Mouse (Mus musculus) heart, adult 2 months (tissue): ENCODE measurements at regions not wholly inside any gene's neighbourhood (a gene's known extent, or its start where the extent isn't known, plus 50 kb on each side); places are given as distances from the start of the nearest gene placed in this dataset.

ENCODE experiments used
- DNase-seq, 2 experiments: peaks; one replicate each; pipeline ENCODE4 v3.0.0; 2021
- H3K27ac ChIP-seq: fragments of 200-600 bp; 2 replicates; pipeline ENCODE4 v1.8.1; 2022
- H3K27me3 ChIP-seq: fragments of 200-500 bp; 2 replicates; pipeline ENCODE4 v1.6.1; 2012; ENCODE audit warnings: mild to moderate bottlenecking, low read length, inconsistent platforms, mixed read lengths; ENCODE audit not compliant: control insufficient read depth, insufficient read depth
- H3K36me3 ChIP-seq: fragments of 200-500 bp; 2 replicates; pipeline ENCODE4 v1.6.1; 2012; ENCODE audit warnings: low read length, inconsistent platforms; ENCODE audit not compliant: control insufficient read depth, insufficient read depth
- H3K4me1 ChIP-seq: fragments of 200-500 bp; 2 replicates; pipeline ENCODE4 v1.6.1; 2011; ENCODE audit warnings: low read length; ENCODE audit not compliant: control insufficient read depth, insufficient read depth
- H3K4me3 ChIP-seq: fragments of 200-600 bp; 2 replicates; pipeline ENCODE4 v1.8.1; 2022
- H3K79me2 ChIP-seq: fragments of 200-500 bp; replicated peaks from 2 replicates; pipeline ENCODE4 v1.6.1; 2012; ENCODE audit warnings: mild to moderate bottlenecking, inconsistent platforms, low read length, moderate library complexity, mixed read lengths; ENCODE audit not compliant: control insufficient read depth, insufficient read depth
- H3K9ac ChIP-seq: fragments of 200-500 bp; 2 replicates; pipeline ENCODE4 v1.6.1; 2012; ENCODE audit warnings: low read depth, mild to moderate bottlenecking, control low read depth, inconsistent platforms, low read length, mixed read lengths
- CTCF ChIP-seq: fragments of 200-600 bp; IDR thresholded peaks from 2 replicates; pipeline ENCODE4 v1.8.1; 2022; ENCODE audit warnings: antibody characterized with exemption, mild to moderate bottlenecking, moderate library complexity
- EP300 ChIP-seq: fragments of 200-500 bp; IDR thresholded peaks from 2 replicates; pipeline ENCODE4 v1.6.1; 2011; ENCODE audit warnings: low read depth, low read length, control low read depth; ENCODE audit not compliant: insufficient read depth
- POLR2A ChIP-seq: fragments of 200-500 bp; IDR thresholded peaks from 2 replicates; pipeline ENCODE4 v1.6.1; 2011; ENCODE audit warnings: mild to moderate bottlenecking, low read depth, low read length, control low read depth; ENCODE audit not compliant: insufficient read depth
- WGBS: fragments of 180-500 bp; shearing (Covaris S2); methylation state at CpG from one replicate; pipeline ENCODE4 v1.1.7; 2018; 5-methylcytosine and 5-hydroxymethylcytosine counted together
- intact Hi-C: fragments of 180-260 bp; cut with DNase I; formaldehyde crosslinking; loops from one replicate; pipeline ENCODE4 v1.15.1; 2025

DNA sequence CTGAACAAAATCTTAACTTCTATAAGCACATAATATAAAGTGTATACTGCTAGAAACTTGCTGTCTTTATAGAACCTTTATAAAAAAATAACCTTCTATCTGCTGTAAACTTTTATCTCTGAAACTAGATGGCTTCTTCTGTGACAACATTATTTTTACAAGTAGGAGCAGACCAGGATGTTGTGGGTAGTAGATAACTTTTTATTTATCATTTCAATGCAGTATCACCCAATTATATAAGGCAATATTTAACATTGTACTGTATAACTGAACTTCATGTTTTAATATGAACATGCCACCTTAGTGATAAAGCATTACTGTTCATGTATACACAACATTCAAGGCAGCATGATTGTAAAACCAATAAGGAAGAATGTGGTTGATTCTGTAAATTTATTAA lies 5024.1 kb upstream of the Gm7489 start:
- Histone ChIP-seq H3K36me3 (no peaks in the 10 kb centered on the region), H3K9ac (no peak overlapping the region), H3K27me3 (no peaks in the 10 kb centered on the region), H3K4me3 (no peak overlapping the region), H3K4me1 (no peaks in the 10 kb centered on the region), H3K27ac (no peak overlapping the region), H3K79me2 (no peaks in the 10 kb centered on the region)
- no peak for TF ChIP-seq CTCF
- TF ChIP-seq EP300: no peak
- TF ChIP-seq POLR2A: no peak
- no peak for DNase-seq
- intact Hi-C loops: no loop called here

- Histone ChIP-seq H3K79me2 (no peaks in the 10 kb centered on the region), H3K36me3 (no peaks in the 10 kb centered on the region), H3K9ac (no peak overlapping the region), H3K27me3 (0 out of 2 replicates have a peak, but pooled peaks cover 1% of the 10 kb centered on the region), H3K4me1 (no peaks in the 10 kb centered on the region), H3K4me3 (no peak overlapping the region), H3K27ac (no peak overlapping the region)
- TF ChIP-seq EP300: no peak
- no peak for TF ChIP-seq CTCF
- no peak for TF ChIP-seq POLR2A
- WGBS: 67% methylated on average over 3 of the region's 3 CpGs
- no peak for DNase-seq
- intact Hi-C loops: no loop called here
Measured at GRCm38 (mm10) chr15:48898546-48898945, 4986.2 kb upstream of the Gm7489 start.

GRCm38 (mm10) chr15:48904687-48905086 lies 4980.0 kb upstream of the Gm7489 start:
- 82% methylated on average over 3 of the region's 3 CpGs for WGBS
- intact Hi-C loops: no loop called here
- H3K4me1 ChIP-seq: no peaks in the 10 kb centered on the region
- H3K9ac ChIP-seq: no peak overlapping the region
- no peaks in the 10 kb centered on the region for H3K36me3 ChIP-seq
- no peaks in the 10 kb centered on the region for H3K27me3 ChIP-seq
- no peak overlapping the region for H3K4me3 ChIP-seq
- TF ChIP-seq EP300: no peak
- no peak for TF ChIP-seq POLR2A
- TF ChIP-seq CTCF: no peak
- no peaks in the 10 kb centered on the region for H3K79me2 ChIP-seq
- no peak for DNase-seq
- no peak overlapping the region for H3K27ac ChIP-seq

DNA sequence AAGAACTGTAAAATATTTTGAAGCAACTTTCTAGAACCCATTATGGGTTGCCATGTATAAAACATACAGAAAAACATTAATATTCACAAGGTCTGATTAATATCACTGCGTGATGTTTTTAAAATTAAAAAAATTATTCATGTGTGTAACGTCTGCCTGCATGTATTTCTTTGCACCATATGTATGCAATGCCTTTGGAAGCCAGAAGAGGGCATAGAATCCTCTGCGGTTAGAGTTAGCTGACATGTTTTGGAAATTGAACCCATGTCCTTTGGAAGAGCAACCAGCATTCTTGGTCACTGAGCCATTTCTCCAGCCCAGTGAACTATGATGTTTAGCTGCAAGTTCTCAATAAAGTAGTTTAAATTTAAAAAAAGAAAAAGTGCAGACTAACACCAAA lies 4958.8 kb upstream of the Gm7489 start:
- no peak for DNase-seq
- TF ChIP-seq EP300 (no peak), CTCF (peak; percentile 66), POLR2A (no peak)
- Histone ChIP-seq H3K4me3 (no peak overlapping the region), H3K9ac (no peak overlapping the region), H3K4me1 (no peaks in the 10 kb centered on the region), H3K27me3 (no peaks in the 10 kb centered on the region), H3K79me2 (no peaks in the 10 kb centered on the region), H3K36me3 (no peaks in the 10 kb centered on the region), H3K27ac (no peak overlapping the region)
- 39% methylated on average over 3 of the region's 3 CpGs for WGBS
- intact Hi-C loops: loop anchor here (2.0 kb wide), 1 partner anchor 345 kb away; no protein-coding TSS in a partner anchor

DNA sequence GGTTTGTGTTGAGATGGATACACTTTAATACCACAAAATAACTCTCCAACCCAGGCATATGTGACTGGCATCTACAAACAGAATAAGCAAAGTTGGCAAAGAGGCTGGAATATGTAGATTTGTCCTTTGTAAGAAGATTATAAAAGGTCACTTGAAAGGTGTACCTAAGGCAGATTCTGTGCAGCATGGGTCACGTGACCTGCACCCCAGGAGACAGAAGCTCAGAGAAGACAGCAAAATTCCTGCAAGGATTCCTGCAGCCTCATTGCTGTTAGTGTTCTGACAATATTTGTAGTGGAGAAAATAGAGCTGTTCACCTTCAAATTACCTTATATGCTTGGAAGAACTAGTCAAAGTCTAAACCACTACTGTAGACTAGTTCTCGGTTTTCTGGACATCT lies 4938.6 kb upstream of the Gm7489 start:
- DNase-seq: no peak
- Histone ChIP-seq H3K9ac (no peak overlapping the region), H3K36me3 (no peaks in the 10 kb centered on the region), H3K79me2 (no peaks in the 10 kb centered on the region), H3K27ac (no peak overlapping the region), H3K4me1 (no peaks in the 10 kb centered on the region), H3K4me3 (no peak overlapping the region), H3K27me3 (no peaks in the 10 kb centered on the region)
- 70% methylated on average over 2 of the region's 2 CpGs for WGBS
- intact Hi-C loops: no loop called here
- no peak for TF ChIP-seq CTCF
- no peak for TF ChIP-seq POLR2A
- TF ChIP-seq EP300: no peak

DNA sequence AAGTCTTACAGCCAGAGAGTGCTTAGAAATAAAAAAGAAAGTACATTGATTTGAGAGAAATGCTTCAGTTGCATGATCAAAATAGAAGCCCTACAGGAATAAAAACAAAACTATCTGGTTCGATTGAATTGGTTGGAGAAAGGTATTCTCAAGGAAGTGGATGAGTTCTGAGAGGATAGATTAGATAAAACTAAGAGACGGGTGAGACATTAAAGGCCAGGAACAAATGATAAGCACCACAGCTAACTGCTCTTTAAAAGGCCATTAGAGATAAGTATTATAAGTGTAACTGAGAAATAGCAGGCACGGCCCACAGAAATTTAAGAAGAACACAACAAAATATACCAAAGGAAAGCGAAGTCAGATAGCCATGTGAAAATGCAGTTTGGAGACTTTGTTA lies 4908.5 kb upstream of the Gm7489 start:
- DNase-seq: no peak
- Histone ChIP-seq H3K79me2 (no peaks in the 10 kb centered on the region), H3K36me3 (no peaks in the 10 kb centered on the region), H3K4me3 (no peak overlapping the region), H3K27me3 (no peaks in the 10 kb centered on the region), H3K27ac (no peak overlapping the region), H3K4me1 (no peaks in the 10 kb centered on the region; the same call in 1 of the 2 replicates), H3K9ac (no peak overlapping the region)
- WGBS: 34% methylated on average over 4 of the region's 4 CpGs
- TF ChIP-seq EP300 (no peak), CTCF (no peak), POLR2A (no peak)
- intact Hi-C loops: no loop called here
